Mouse (Mus musculus) MEL (cell line): ENCODE results near the gene Iqcd. TPM values are rescaled to one million over a fixed set of nuclear protein-coding genes. Genes with fewer than 3 reads are reported as not detected.

Experiments used
- DNase-seq: peaks from one replicate; pipeline ENCODE4 v3.0.0; 2011; ENCODE audit warnings: low read depth, low spot score
- H3K27ac ChIP-seq: 2 replicates; pipeline ENCODE4 v1.5.1; 2012; ENCODE audit warnings: low read depth, mild to moderate bottlenecking, control low read depth, low read length, moderate library complexity; ENCODE audit not compliant: control insufficient read depth
- H3K27me3 ChIP-seq, 2 experiments: fragments of 150-350 bp in 1 of 2; sonication (generic) in 1 of 2; 2 replicates each; pipeline ENCODE4 v1.6.1; 2012; ENCODE audit warnings: low read length in 2 of 2, mild to moderate bottlenecking in 2 of 2, improper control_type of control experiment in 1 of 2, moderate library complexity in 1 of 2; ENCODE audit not compliant: insufficient read depth in 2 of 2, control insufficient read depth in 1 of 2
- H3K36me3 ChIP-seq, 2 experiments: 2 replicates each; pipeline ENCODE4 v1.6.1; 2012 to 2014; ENCODE audit warnings: low read length in 2 of 2, improper control_type of control experiment in 1 of 2, inconsistent platforms in 1 of 2, mild to moderate bottlenecking in 1 of 2; ENCODE audit not compliant: insufficient read depth in 2 of 2, control insufficient read depth in 1 of 2
- H3K4me1 ChIP-seq, 2 experiments: fragments of 150-350 bp in 1 of 2; sonication (generic) in 1 of 2; 2 replicates each; pipeline ENCODE4 v1.6.1; 2012; ENCODE audit warnings: low read length in 2 of 2, improper control_type of control experiment in 1 of 2, mild to moderate bottlenecking in 1 of 2; ENCODE audit not compliant: insufficient read depth in 2 of 2, control insufficient read depth in 1 of 2
- H3K4me3 ChIP-seq, 2 experiments: fragments of 150-350 bp in 1 of 2; sonication (generic) in 1 of 2; 2 replicates each; pipeline ENCODE4 v1.5.1; 2012; ENCODE audit warnings: low read depth in 2 of 2, low read length in 2 of 2, mild to moderate bottlenecking in 2 of 2, moderate library complexity in 2 of 2, control low read depth in 1 of 2, improper control_type of control experiment in 1 of 2; ENCODE audit not compliant: control insufficient read depth in 1 of 2, insufficient read depth in 1 of 2
- H3K79me2 ChIP-seq: 2 replicates; pipeline ENCODE4 v1.6.1; 2012; ENCODE audit warnings: mild to moderate bottlenecking, low read length, moderate library complexity; ENCODE audit not compliant: control insufficient read depth, poor library complexity, insufficient read depth
- H3K9ac ChIP-seq: 2 replicates; pipeline ENCODE4 v1.6.1; 2012; ENCODE audit warnings: low read depth, mild to moderate bottlenecking, control low read depth, low read length, moderate library complexity; ENCODE audit not compliant: control insufficient read depth, poor library complexity, severe bottlenecking
- H3K9me3 ChIP-seq: fragments of 150-350 bp; sonication (generic); replicated peaks from 2 replicates; pipeline ENCODE4 v1.6.1; 2012; ENCODE audit warnings: mild to moderate bottlenecking, low read length, improper control_type of control experiment, moderate library complexity; ENCODE audit not compliant: insufficient read depth
- BHLHE40 ChIP-seq: IDR thresholded peaks from 2 replicates; pipeline ENCODE4 v1.6.1; 2012; ENCODE audit warnings: low read depth, mild to moderate bottlenecking, inconsistent platforms, low read length, improper control_type of control experiment, borderline replicate concordance
- CHD1 ChIP-seq: IDR thresholded peaks from 2 replicates; pipeline ENCODE4 v1.6.1; 2012; ENCODE audit warnings: low read depth, mild to moderate bottlenecking, inconsistent platforms, low read length, improper control_type of control experiment
- CHD2 ChIP-seq: IDR thresholded peaks from 2 replicates; pipeline ENCODE4 v1.6.1; 2011; ENCODE audit warnings: low read length, improper control_type of control experiment
- CTCF ChIP-seq, 3 experiments: IDR thresholded peaks in 2 of 3; conservative IDR thresholded peaks in 1 of 3; 2 replicates each; pipeline ENCODE4 v1.5.1; 2011 to 2012; ENCODE audit warnings: low read length in 3 of 3, low read depth in 2 of 3, mild to moderate bottlenecking in 2 of 3, improper control_type of control experiment in 1 of 3, inconsistent platforms in 1 of 3, mixed read lengths in 1 of 3, moderate library complexity in 1 of 3; ENCODE audit not compliant: control insufficient read depth in 1 of 3, insufficient read depth in 1 of 3, poor library complexity in 1 of 3, severe bottlenecking in 1 of 3
- E2F4 ChIP-seq: IDR thresholded peaks from 2 replicates; pipeline ENCODE4 v1.6.1; 2011; ENCODE audit warnings: low read depth, low read length, improper control_type of control experiment, borderline replicate concordance
- EP300 ChIP-seq, 2 experiments: IDR thresholded peaks; 2 replicates each; pipeline ENCODE4 v1.6.1; 2011; ENCODE audit warnings: improper control_type of control experiment in 2 of 2, low read length in 2 of 2, low read depth in 1 of 2, mild to moderate bottlenecking in 1 of 2
- ETS1 ChIP-seq: IDR thresholded peaks from 2 replicates; pipeline ENCODE4 v1.6.1; 2012; ENCODE audit warnings: low read depth, mild to moderate bottlenecking, inconsistent platforms, low read length, improper control_type of control experiment, moderate library complexity
- GATA1 ChIP-seq: IDR thresholded peaks from 2 replicates; pipeline ENCODE4 v1.6.1; 2011; ENCODE audit warnings: low read depth, low read length, improper control_type of control experiment
- HCFC1 ChIP-seq: IDR thresholded peaks from 2 replicates; pipeline ENCODE4 v1.6.1; 2012; ENCODE audit warnings: low read depth, mild to moderate bottlenecking, inconsistent platforms, low read length, improper control_type of control experiment, moderate library complexity
- JUND ChIP-seq: IDR thresholded peaks from 2 replicates; pipeline ENCODE4 v1.6.1; 2011; ENCODE audit warnings: low read depth, mild to moderate bottlenecking, improper control_type of control experiment, low read length
- KAT2A ChIP-seq: conservative IDR thresholded peaks from 2 replicates; pipeline ENCODE4 v1.6.1; 2012; ENCODE audit warnings: low read depth, low read length, improper control_type of control experiment, inconsistent platforms
- MAFK ChIP-seq: IDR thresholded peaks from 2 replicates; pipeline ENCODE4 v1.6.1; 2011; ENCODE audit warnings: low read depth, mild to moderate bottlenecking, low read length, improper control_type of control experiment, borderline replicate concordance
- MAX ChIP-seq: IDR thresholded peaks from 2 replicates; pipeline ENCODE4 v1.6.1; 2011; ENCODE audit warnings: low read length, improper control_type of control experiment
- MAZ ChIP-seq: IDR thresholded peaks from 2 replicates; pipeline ENCODE4 v1.6.1; 2012; ENCODE audit warnings: low read depth, mild to moderate bottlenecking, inconsistent platforms, low read length, improper control_type of control experiment
- MXI1 ChIP-seq: IDR thresholded peaks from 2 replicates; pipeline ENCODE4 v1.6.1; 2011; ENCODE audit warnings: mild to moderate bottlenecking, low read depth, low read length, improper control_type of control experiment
- MYC ChIP-seq: IDR thresholded peaks from 2 replicates; pipeline ENCODE4 v1.6.1; 2011; ENCODE audit warnings: low read depth, mild to moderate bottlenecking, low read length, improper control_type of control experiment, moderate library complexity
- NELFE ChIP-seq: IDR thresholded peaks from 2 replicates; pipeline ENCODE4 v1.6.1; 2011; ENCODE audit warnings: low read depth, low read length, improper control_type of control experiment
- NRF1 ChIP-seq: IDR thresholded peaks from 2 replicates; pipeline ENCODE4 v1.6.1; 2014; ENCODE audit warnings: low read depth, mild to moderate bottlenecking, inconsistent platforms, low read length, improper control_type of control experiment, moderate library complexity; ENCODE audit not compliant: poor library complexity, insufficient read depth, severe bottlenecking
- POLR2A ChIP-seq, 2 experiments: IDR thresholded peaks; 2 replicates each; pipeline ENCODE4 v1.6.1; 2011 to 2012; ENCODE audit warnings: low read length in 2 of 2, mild to moderate bottlenecking in 2 of 2, control low read depth in 1 of 2, improper control_type of control experiment in 1 of 2, low read depth in 1 of 2, moderate library complexity in 1 of 2; ENCODE audit not compliant: control insufficient read depth in 1 of 2, insufficient read depth in 1 of 2, poor library complexity in 1 of 2
- POLR2AphosphoS5 ChIP-seq: IDR thresholded peaks from 2 replicates; pipeline ENCODE4 v1.6.1; 2012; ENCODE audit warnings: low read depth, borderline replicate concordance, mild to moderate bottlenecking, inconsistent platforms, low read length, moderate library complexity, mixed read lengths
- RAD21 ChIP-seq: IDR thresholded peaks from 2 replicates; pipeline ENCODE4 v1.6.1; 2011; ENCODE audit warnings: mild to moderate bottlenecking, low read depth, low read length, improper control_type of control experiment
- RCOR1 ChIP-seq: IDR thresholded peaks from 2 replicates; pipeline ENCODE4 v1.6.1; 2012; ENCODE audit warnings: low read depth, mild to moderate bottlenecking, inconsistent platforms, low read length, improper control_type of control experiment
- TAL1 ChIP-seq: IDR thresholded peaks from 2 replicates; pipeline ENCODE4 v1.6.1; 2012; ENCODE audit warnings: mild to moderate bottlenecking, inconsistent platforms, low read length, moderate library complexity, mixed read lengths
- TBP ChIP-seq: IDR thresholded peaks from 2 replicates; pipeline ENCODE4 v1.8.0; 2011; ENCODE audit warnings: low read depth, low read length, improper control_type of control experiment
- TCF12 ChIP-seq: IDR thresholded peaks from 2 replicates; pipeline ENCODE4 v1.6.1; 2014; ENCODE audit warnings: low read depth, mild to moderate bottlenecking, inconsistent platforms, low read length, improper control_type of control experiment, moderate library complexity
- USF1 ChIP-seq: IDR thresholded peaks from 2 replicates; pipeline ENCODE4 v1.6.1; 2014; ENCODE audit warnings: low read depth, mild to moderate bottlenecking, inconsistent platforms, low read length, improper control_type of control experiment, moderate library complexity
- USF2 ChIP-seq, 2 experiments: IDR thresholded peaks; 2 replicates each; pipeline ENCODE4 v1.6.1; 2011 to 2012; ENCODE audit warnings: improper control_type of control experiment in 2 of 2, low read length in 2 of 2, borderline replicate concordance in 1 of 2, inconsistent platforms in 1 of 2, low read depth in 1 of 2, mild to moderate bottlenecking in 1 of 2; ENCODE audit not compliant: insufficient read depth in 1 of 2
- ZC3H11A ChIP-seq: IDR thresholded peaks from 2 replicates; pipeline ENCODE4 v1.6.1; 2012; ENCODE audit warnings: low read depth, mild to moderate bottlenecking, inconsistent platforms, low read length, improper control_type of control experiment
- ZKSCAN1 ChIP-seq: IDR thresholded peaks from 2 replicates; pipeline ENCODE4 v1.6.1; 2012; ENCODE audit warnings: low read depth, mild to moderate bottlenecking, inconsistent platforms, low read length, improper control_type of control experiment, moderate library complexity
- ZMIZ1 ChIP-seq: IDR thresholded peaks from 2 replicates; pipeline ENCODE4 v1.6.1; 2012; ENCODE audit warnings: low read depth, mild to moderate bottlenecking, inconsistent platforms, low read length, improper control_type of control experiment, moderate library complexity
- ZNF384 ChIP-seq: IDR thresholded peaks from 2 replicates; pipeline ENCODE4 v1.6.1; 2012; ENCODE audit warnings: low read depth, mild to moderate bottlenecking, inconsistent platforms, low read length, improper control_type of control experiment
- polyA plus RNA-seq, 2 experiments: library from polyadenylated mRNA; stranded (reverse) in 1 of 2; unstranded in 1 of 2; fragments of >175 nt in 1 of 2; fragments of >200 nt in 1 of 2; gene quantifications; 2 replicates each; pipeline versions ENCODE4 v1.2.1 to v1.2.4; 2012; ENCODE audit warnings: low replicate concordance in 2 of 2, low read depth in 1 of 2; ENCODE audit not compliant: insufficient read length in 2 of 2, insufficient read depth in 1 of 2, missing spikeins in 1 of 2
- total RNA-seq: library from RNA; depleted of rRNA; stranded (reverse); fragments of 300-350 nt; gene quantifications from 2 replicates; pipeline ENCODE4 v1.2.3, GENCODE M21; 2012

Iqcd gene
- total and polyA plus RNA-seq, 3 experiments, result 1.1 to 2.2 TPM; not detected in 1

GRCm38 (mm10) chr5:120576781-120577301, 12.0 kb upstream of the Iqcd start:
- H3K9ac ChIP-seq, result no peak overlapping the region

DNA sequence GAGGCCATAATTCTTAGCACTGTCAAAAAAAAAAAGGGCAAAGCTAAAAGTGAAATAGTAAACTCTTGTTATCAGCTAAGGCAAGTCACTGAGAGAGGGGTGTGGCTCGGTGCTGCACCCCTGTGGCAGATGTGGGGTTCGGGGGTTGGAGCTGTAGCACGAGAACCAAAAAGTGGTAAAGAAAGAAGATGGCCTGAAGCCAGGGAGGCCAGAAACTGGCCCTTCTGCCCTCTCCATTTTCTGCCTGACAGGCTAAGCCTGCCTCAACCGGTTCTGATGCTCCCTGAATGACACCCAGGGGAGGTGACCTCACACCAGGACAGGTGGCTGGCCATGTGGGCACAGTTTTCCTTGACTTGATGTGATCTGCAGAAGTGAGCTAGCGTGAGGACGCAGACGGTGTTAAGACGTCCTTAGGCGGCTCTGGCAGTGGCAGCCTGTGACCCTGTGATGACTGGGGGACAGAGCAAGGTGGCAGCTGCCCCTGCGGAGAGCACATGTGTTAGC, 10.8 kb upstream of the Iqcd start:
- H3K9me3 ChIP-seq, result no peaks in the 10 kb centered on the region
- peaks cover 13 to 20% of the 10 kb centered on the region in 2 experiments for H3K4me1 ChIP-seq
- peaks cover 0 to 25% of the 10 kb centered on the region in 2 experiments; a peak in 3 of 4 replicates for H3K36me3 ChIP-seq
- H3K9ac ChIP-seq, result peak overlapping the region; percentile 42
- H3K4me3 ChIP-seq, result peak overlapping the region; percentile 0 to 29; a peak in 2 of 4 replicates
- DNase-seq, result peak; percentile 90
- no peaks in the 10 kb centered on the region for H3K27me3 ChIP-seq
- peak overlapping the region; percentile 77 for H3K27ac ChIP-seq
- H3K79me2 ChIP-seq, result peaks cover 3% of the 10 kb centered on the region
- no peak; the same call in 1 of the 2 replicates for TF ChIP-seq MAFK
- peak; percentile 80 for TF ChIP-seq MXI1
- peak; percentile 69; the same call in 1 of the 2 replicates for TF ChIP-seq ETS1
- TF ChIP-seq JUND, result no peak
- peak; percentile 13; the same call in 1 of the 2 replicates for TF ChIP-seq ZC3H11A
- TF ChIP-seq USF1, result no peak
- TF ChIP-seq GATA1, result peak; percentile 81
- TF ChIP-seq EP300 (IDR thresholded peaks at IDR 0.05; ENCODE audit: low read depth in 1 of 2, low read length in 2 of 2), result peak; percentile 48 to 61
- TF ChIP-seq POLR2A (IDR thresholded peaks at IDR 0.05; ENCODE audit: control insufficient read depth in 1 of 2, insufficient read depth in 1 of 2, low read depth in 1 of 2, low read length in 2 of 2, poor library complexity in 1 of 2), result no peak; a peak in 1 of 4 replicates
- TF ChIP-seq CHD1, result no peak
- TF ChIP-seq TAL1, result peak; percentile 47
- TF ChIP-seq HCFC1, result no peak; the same call in 1 of the 2 replicates
- TF ChIP-seq POLR2AphosphoS5, result no peak
- TF ChIP-seq USF2 (IDR thresholded peaks at IDR 0.05; ENCODE audit: borderline replicate concordance in 1 of 2, insufficient read depth in 1 of 2, low read depth in 1 of 2, low read length in 2 of 2), result no peak
- no peak for TF ChIP-seq NELFE
- 0 out of 2 replicates have a peak, but pooled peaks have one; percentile 39 for TF ChIP-seq RCOR1
- TF ChIP-seq KAT2A, result no peak
- peak; percentile 23 to 63 (median 63); a peak in 5 of 6 replicates for TF ChIP-seq CTCF (IDR thresholded peaks at IDR 0.05 in 2 of 3, conservative IDR thresholded peaks at IDR 0.05 in 1 of 3; ENCODE audit: control insufficient read depth in 1 of 3, insufficient read depth in 1 of 3, low read depth in 2 of 3, low read length in 3 of 3, poor library complexity in 1 of 3, severe bottlenecking in 1 of 3)
- TF ChIP-seq E2F4, result no peak
- peak; percentile 63; the same call in 1 of the 2 replicates for TF ChIP-seq MYC
- TF ChIP-seq TCF12, result 0 out of 2 replicates have a peak, but pooled peaks have one; percentile 50
- no peak; the same call in none of the 2 replicates for TF ChIP-seq MAX
- TF ChIP-seq CHD2, result no peak
- TF ChIP-seq ZMIZ1, result no peak
- peak; percentile 28; the same call in 1 of the 2 replicates for TF ChIP-seq RAD21
- no peak for TF ChIP-seq ZKSCAN1
- no peak for TF ChIP-seq NRF1
- TF ChIP-seq ZNF384, result peak; percentile 96
- peak; percentile 39; the same call in 1 of the 2 replicates for TF ChIP-seq TBP

More at GRCm38 (mm10) chr5:120576781-120577301, 12.0 kb upstream of the Iqcd start:
- peaks cover 3% of the 10 kb centered on the region for H3K79me2 ChIP-seq
- no peak overlapping the region for H3K4me3 ChIP-seq
- no peak for TF ChIP-seq BHLHE40
- TF ChIP-seq MAZ, result 0 out of 2 replicates have a peak, but pooled peaks have one; percentile 41
- H3K9me3 ChIP-seq, result no peaks in the 10 kb centered on the region
- H3K4me1 ChIP-seq, result peaks cover 13 to 20% of the 10 kb centered on the region in 2 experiments
- DNase-seq, result peak; percentile 34
- H3K27ac ChIP-seq, result peak overlapping the region; percentile 77
- H3K27me3 ChIP-seq, result no peaks in the 10 kb centered on the region
- peaks cover 0 to 25% of the 10 kb centered on the region in 2 experiments; a peak in 3 of 4 replicates for H3K36me3 ChIP-seq
